Mouse (Mus musculus): Measurements from ENCODE around the gene Wdr26.

DNA sequence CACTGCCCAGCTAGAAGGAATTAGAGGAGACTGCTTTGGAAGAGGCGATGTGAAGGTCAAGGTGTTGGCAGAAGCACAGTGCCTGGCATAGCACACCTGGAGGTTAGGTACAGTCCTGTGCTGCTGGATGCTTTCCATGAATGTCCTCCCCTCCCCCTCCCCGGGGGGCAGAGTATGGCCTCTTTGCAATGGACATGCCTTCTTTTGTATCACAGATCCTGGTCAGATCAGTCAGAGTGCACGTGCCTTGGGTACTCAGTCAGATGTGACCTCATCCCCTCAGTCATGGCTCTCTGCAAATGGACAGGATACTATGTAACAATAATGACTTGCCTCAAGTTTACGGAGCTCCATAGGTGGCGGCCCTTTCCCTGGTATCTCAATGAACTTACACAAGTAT lies 46.8 kb upstream of the Wdr26 start:
- TF ChIP-seq CTCF (IDR thresholded peaks at IDR 0.05; ENCODE audit: borderline replicate concordance, extremely low read depth, insufficient read depth, insufficient read length), result no peak
- no peak for TF ChIP-seq POLR2A (IDR thresholded peaks at IDR 0.05; ENCODE audit: borderline replicate concordance, extremely low read depth, insufficient read depth, insufficient read length, poor library complexity, severe bottlenecking)

Data from brain, embryonic 14.5 days (tissue).